Mouse (Mus musculus) intestine, embryonic 14.5 days (tissue): Measurements from ENCODE around the gene Adarb1. TPM values are rescaled to one million over a fixed set of nuclear protein-coding genes. Genes with fewer than 3 reads are reported as not detected.

Experiments used
- ATAC-seq: fragments of 200-750 bp; cut with Nextera tagmentation; replicated peaks from 2 replicates; pipeline ENCODE4 v1.8.0; 2017; ENCODE audit warnings: low read depth, moderate number of reproducible peaks, moderate TSS enrichment, moderate library complexity; ENCODE audit not compliant: low FRiP score, low TSS enrichment
- DNase-seq: peaks from one replicate; pipeline ENCODE4 v3.0.0-alpha.2; 2018; ENCODE audit warnings: low spot score
- H3K27ac ChIP-seq: fragments of 300-500 bp; sonication (generic); 2 replicates; pipeline ENCODE4 v1.5.1; 2014; ENCODE audit warnings: low read depth, mild to moderate bottlenecking, control low read depth
- H3K27me3 ChIP-seq: fragments of 300-500 bp; sonication (generic); replicated peaks from 2 replicates; pipeline ENCODE4 v1.6.1; 2014; ENCODE audit warnings: low read length, control low read depth; ENCODE audit not compliant: control insufficient read depth, insufficient read depth
- H3K36me3 ChIP-seq: fragments of 300-500 bp; sonication (generic); 2 replicates; pipeline ENCODE4 v1.6.1; 2014; ENCODE audit warnings: low read length, control low read depth; ENCODE audit not compliant: control insufficient read depth, insufficient read depth
- H3K4me1 ChIP-seq: fragments of 300-500 bp; sonication (generic); replicated peaks from 2 replicates; pipeline ENCODE4 v1.6.1; 2014; ENCODE audit warnings: low read length, control low read depth, mixed read lengths; ENCODE audit not compliant: control insufficient read depth, insufficient read depth
- H3K4me2 ChIP-seq: fragments of 300-500 bp; sonication (generic); 2 replicates; pipeline ENCODE4 v1.6.1; 2014; ENCODE audit warnings: low read length
- H3K4me3 ChIP-seq: fragments of 300-500 bp; sonication (generic); 2 replicates; pipeline ENCODE4 v1.5.1; 2014; ENCODE audit warnings: low read depth, low read length, control low read depth, mixed read lengths
- H3K9ac ChIP-seq: fragments of 300-500 bp; sonication (generic); 2 replicates; pipeline ENCODE4 v1.6.1; 2014; ENCODE audit warnings: mild to moderate bottlenecking, low read length
- H3K9me3 ChIP-seq: fragments of 300-500 bp; sonication (generic); 2 replicates; pipeline ENCODE4 v1.6.1; 2016; ENCODE audit warnings: low read length, control low read depth; ENCODE audit not compliant: control insufficient read depth
- WGBS: fragments of 180-500 bp; shearing (Covaris S2); extraction: QIAGEN DNeasy Blood & Tissue Kit; methylation state at CpG from one replicate; pipeline ENCODE4 v1.1.7; 2014; 5-methylcytosine and 5-hydroxymethylcytosine counted together
- polyA plus RNA-seq: library from polyadenylated mRNA; unstranded; fragments of >200 nt; fragmentation: Nextera tagmentation; extraction: Ambion mirVana; gene quantifications from 2 replicates; pipeline ENCODE4 v1.2.1, GENCODE M21; 2014

The Adarb1 gene
- 3.8 and 5.7 TPM in 2 replicates for polyA plus RNA-seq

DNA sequence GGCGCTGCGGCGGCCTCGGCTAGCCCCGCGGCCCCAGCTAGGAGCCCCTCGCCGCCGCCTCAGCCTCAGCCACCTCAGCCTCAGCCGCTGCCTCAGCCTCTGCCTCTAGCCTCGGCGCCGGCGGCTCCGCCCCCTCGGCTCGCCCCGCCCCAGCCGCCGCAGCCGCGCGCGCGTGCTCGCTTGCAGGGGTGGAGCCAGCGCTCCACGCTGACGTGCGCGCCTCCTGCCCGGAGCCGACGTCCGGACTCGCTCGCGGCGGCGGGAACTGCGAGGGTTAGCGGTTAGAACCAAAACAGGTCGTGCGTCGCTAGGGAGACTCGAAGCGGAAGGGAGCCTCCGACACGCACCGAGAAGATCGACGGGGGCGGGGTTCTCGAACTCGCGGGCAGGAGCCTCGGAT is at the start of gene Adarb1:
Gene Adarb1 (minus strand): TSS at position 133 of the 400 bp plus-strand sequence.
- Histone ChIP-seq H3K9me3 (no peaks in the 10 kb centered on the region), H3K27ac (0 out of 2 replicates have a peak within 1 kb of the TSS, but pooled peaks have one; percentile 12), H3K4me3 (peak within 1 kb of the TSS; percentile 59), H3K4me1 (peaks cover 8% of the 10 kb centered on the region), H3K4me2 (peak within 1 kb of the TSS; percentile 88), H3K36me3 (no peaks in the 10 kb centered on the region), H3K9ac (peak within 1 kb of the TSS; percentile 56), H3K27me3 (peaks cover 24% of the 10 kb centered on the region)
- peak; percentile 91 for DNase-seq
- under 1% methylated on average over 56 of the region's 57 CpGs for WGBS
- peak; percentile 90 for ATAC-seq

DNA sequence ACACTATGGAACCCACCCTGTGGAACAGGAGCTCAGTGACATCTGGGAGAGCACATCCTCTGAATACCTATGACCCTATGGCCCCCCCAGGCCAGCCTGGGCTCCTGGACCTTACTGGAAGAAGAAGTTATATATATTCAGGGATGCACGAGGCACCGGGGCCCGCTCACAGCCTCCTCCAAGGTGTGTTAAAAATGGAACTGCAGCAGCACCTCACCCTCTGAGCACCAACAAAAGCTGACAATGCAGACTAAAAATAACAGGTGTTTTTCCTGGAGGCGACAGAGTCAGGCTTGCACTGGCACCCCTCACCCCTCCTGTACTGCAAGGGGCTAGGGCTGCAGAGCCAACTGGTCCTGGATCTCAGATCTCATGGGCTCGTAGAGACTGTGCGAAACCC is 49.3 kb upstream of the Adarb1 start:
- DNase-seq (no peak), ATAC-seq (no peak)
- no peak overlapping the region for H3K9ac ChIP-seq
- no peaks in the 10 kb centered on the region for H3K9me3 ChIP-seq
- WGBS: 81% methylated on average over 6 of the region's 6 CpGs
- no peak overlapping the region for H3K4me2 ChIP-seq
- H3K27me3 ChIP-seq: no peaks in the 10 kb centered on the region
- no peak overlapping the region for H3K27ac ChIP-seq
- H3K36me3 ChIP-seq: no peaks in the 10 kb centered on the region
- peaks cover 8% of the 10 kb centered on the region; the same call in 1 of the 2 replicates for H3K4me1 ChIP-seq
- H3K4me3 ChIP-seq: no peak overlapping the region

DNA sequence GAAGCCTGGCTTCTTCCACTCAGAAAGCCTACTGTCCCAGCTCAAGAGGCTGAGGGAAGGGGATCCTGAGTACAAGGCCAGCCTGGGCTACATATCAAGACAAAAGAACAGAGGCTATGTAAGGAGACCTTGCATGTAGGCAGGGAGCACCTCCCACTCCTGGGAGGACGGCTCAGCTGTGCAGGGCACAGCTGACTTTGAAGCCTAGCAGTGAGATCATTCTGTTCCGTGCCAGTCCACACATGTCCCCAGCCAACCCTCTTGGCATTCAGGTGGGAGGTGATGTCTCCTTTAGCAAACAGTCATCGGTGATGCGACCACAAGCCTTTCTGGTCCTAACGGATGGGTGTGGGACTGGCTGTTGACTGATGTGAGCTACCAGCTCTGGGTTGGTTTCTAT is 47.8 kb upstream of the Adarb1 start:
- WGBS: 79% methylated on average over 5 of the region's 5 CpGs
- no peaks in the 10 kb centered on the region for H3K9me3 ChIP-seq
- no peaks in the 10 kb centered on the region for H3K36me3 ChIP-seq
- no peak overlapping the region for H3K9ac ChIP-seq
- no peak overlapping the region for H3K27ac ChIP-seq
- no peak for ATAC-seq
- peaks cover 8% of the 10 kb centered on the region; the same call in 1 of the 2 replicates for H3K4me1 ChIP-seq
- H3K4me2 ChIP-seq: no peak overlapping the region
- H3K4me3 ChIP-seq: no peak overlapping the region
- DNase-seq: no peak
- H3K27me3 ChIP-seq: no peaks in the 10 kb centered on the region

DNA sequence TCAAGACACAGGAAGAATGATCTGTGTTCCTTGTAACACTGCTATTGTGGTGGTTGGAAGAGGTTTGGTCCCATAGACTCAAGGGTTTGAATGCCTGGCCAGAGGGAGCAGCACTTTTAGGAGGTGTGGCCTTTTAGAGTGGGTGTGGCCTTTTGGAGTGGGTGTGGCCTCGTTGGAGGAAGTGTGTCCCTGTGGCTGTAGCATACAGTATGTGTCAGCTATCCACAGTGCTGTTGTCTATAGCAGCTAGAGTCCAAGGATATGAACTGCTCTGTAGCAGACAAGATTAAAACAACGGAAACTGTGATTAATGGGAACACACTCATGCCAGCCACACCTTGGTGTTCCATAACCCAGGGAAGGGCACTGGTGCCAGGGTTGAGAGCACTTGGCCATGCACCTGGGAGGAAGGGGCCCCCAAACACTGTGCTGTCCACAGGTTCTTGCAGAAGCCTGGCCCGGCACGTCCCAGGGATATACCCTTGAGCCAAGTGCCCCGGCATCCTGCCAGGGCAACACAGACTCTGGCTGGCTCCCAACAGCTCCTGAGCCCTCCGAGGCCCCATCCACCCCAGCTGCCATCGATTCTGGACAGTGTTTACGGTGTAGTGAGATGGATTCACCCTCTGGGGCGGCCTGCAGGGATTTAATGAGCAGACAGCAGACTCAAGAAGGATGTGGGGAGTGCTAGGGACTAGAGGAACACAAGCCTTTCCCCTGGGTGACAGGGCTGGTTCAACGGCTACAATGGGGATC is 46.3 kb upstream of the Adarb1 start:
- no peak overlapping the region for H3K27ac ChIP-seq
- no peak overlapping the region for H3K4me3 ChIP-seq
- no peak overlapping the region for H3K9ac ChIP-seq
- H3K36me3 ChIP-seq: no peaks in the 10 kb centered on the region
- DNase-seq: no peak
- H3K4me2 ChIP-seq: no peak overlapping the region
- 37% methylated on average over 10 of the region's 10 CpGs for WGBS
- H3K4me1 ChIP-seq: peaks cover 8% of the 10 kb centered on the region; the same call in 1 of the 2 replicates
- H3K27me3 ChIP-seq: peaks cover 3% of the 10 kb centered on the region; the same call in 1 of the 2 replicates
- peak; percentile 59; the same call in 1 of the 2 replicates for ATAC-seq
- H3K9me3 ChIP-seq: no peaks in the 10 kb centered on the region

DNA sequence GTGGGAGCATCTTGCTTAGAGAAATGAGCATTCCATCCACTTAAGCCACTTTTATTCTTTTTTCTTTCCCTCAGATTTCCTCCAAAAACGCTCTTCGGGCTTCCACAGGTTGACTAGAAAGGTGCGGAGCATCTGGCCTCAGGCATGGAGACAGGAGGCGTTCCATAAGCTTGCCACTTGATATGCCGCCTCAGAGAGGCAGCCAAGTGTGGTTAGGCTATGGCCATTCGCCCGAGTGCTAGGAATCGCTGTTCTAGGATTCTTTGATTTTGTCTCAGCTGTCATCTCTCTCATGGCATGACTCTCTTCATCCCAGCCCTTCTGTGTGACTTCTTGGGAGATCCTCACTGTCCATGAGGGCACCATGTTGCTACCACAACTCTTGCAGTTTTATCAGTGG is 43.1 kb upstream of the Adarb1 start:
- Histone ChIP-seq H3K36me3 (no peaks in the 10 kb centered on the region), H3K4me2 (no peak overlapping the region), H3K27me3 (peaks cover 3% of the 10 kb centered on the region; the same call in 1 of the 2 replicates), H3K9me3 (no peaks in the 10 kb centered on the region), H3K4me1 (peaks cover 8% of the 10 kb centered on the region; the same call in 1 of the 2 replicates), H3K4me3 (no peak overlapping the region), H3K9ac (no peak overlapping the region), H3K27ac (no peak overlapping the region)
- ATAC-seq (no peak), DNase-seq (no peak)
- WGBS: 91% methylated on average over 8 of the region's 8 CpGs

GRCm38 (mm10) chr10:77457701-77458100 is 39.6 kb upstream of the Adarb1 start:
- Histone ChIP-seq H3K4me2 (no peak overlapping the region), H3K27me3 (peaks cover 3% of the 10 kb centered on the region; the same call in 1 of the 2 replicates), H3K4me3 (no peak overlapping the region), H3K27ac (no peak overlapping the region), H3K9ac (no peak overlapping the region), H3K36me3 (no peaks in the 10 kb centered on the region), H3K4me1 (no peaks in the 10 kb centered on the region), H3K9me3 (no peaks in the 10 kb centered on the region)
- no peak for ATAC-seq
- 82% methylated on average over 3 of the region's 3 CpGs for WGBS
- no peak for DNase-seq

- H3K9ac ChIP-seq: no peak overlapping the region
- H3K4me3 ChIP-seq: no peak overlapping the region
- H3K27ac ChIP-seq: no peak overlapping the region
- ATAC-seq (no peak), DNase-seq (no peak)
- H3K9me3 ChIP-seq: no peaks in the 10 kb centered on the region
- H3K27me3 ChIP-seq: peaks cover 3% of the 10 kb centered on the region; the same call in 1 of the 2 replicates
- WGBS: 75% methylated on average over 7 of the region's 7 CpGs
- no peak overlapping the region for H3K4me2 ChIP-seq
- H3K36me3 ChIP-seq: no peaks in the 10 kb centered on the region
- no peaks in the 10 kb centered on the region for H3K4me1 ChIP-seq
Observed at GRCm38 (mm10) chr10:77456507-77456906, 38.4 kb upstream of the Adarb1 start.

- Histone ChIP-seq H3K4me2 (no peak overlapping the region), H3K9ac (no peak overlapping the region), H3K9me3 (no peaks in the 10 kb centered on the region), H3K36me3 (no peaks in the 10 kb centered on the region), H3K27me3 (peaks cover 3% of the 10 kb centered on the region; the same call in 1 of the 2 replicates), H3K4me1 (no peaks in the 10 kb centered on the region), H3K4me3 (no peak overlapping the region), H3K27ac (0 out of 2 replicates have a peak overlapping the region, but pooled peaks have one; percentile 11)
- DNase-seq (no peak), ATAC-seq (no peak)
- 72% methylated on average over 14 of the region's 14 CpGs for WGBS
Observed at GRCm38 (mm10) chr10:77455251-77456010, 37.4 kb upstream of the Adarb1 start.
